Mouse (Mus musculus): ENCODE data around the gene Hcn3. TPM values are rescaled to one million over a fixed set of nuclear protein-coding genes. Genes with fewer than 3 reads are reported as not detected.

Hcn3 gene
- polyA plus RNA-seq, 1 experiment = 15.9 TPM

GRCm38 (mm10) chr3:89148567-89148966 lies 11.4 kb downstream of the Hcn3 start:
- Histone ChIP-seq H3K4me3 (ENCODE audit: control insufficient read depth, insufficient read depth, low read length) (no peak overlapping the region), H3K27ac (ENCODE audit: control insufficient read depth, insufficient read depth, low read length) (no peak overlapping the region), H3K4me1 (replicated peaks; ENCODE audit: control insufficient read depth, insufficient read depth, low read length) (no peaks in the 10 kb centered on the region), H3K27me3 (ENCODE audit: control insufficient read depth, insufficient read depth, low read length) (no peaks in the 10 kb centered on the region), H3K36me3 (ENCODE audit: control insufficient read depth, insufficient read depth, low read length) (no peaks in the 10 kb centered on the region)
- WGBS = 95% methylated on average over 14 of the region's 14 CpGs
- TF ChIP-seq CTCF (IDR thresholded peaks at IDR 0.05; ENCODE audit: borderline replicate concordance, control insufficient read depth, extremely low read depth, insufficient read depth, low read length, poor library complexity) (no peak), POLR2A (IDR thresholded peaks at IDR 0.05; ENCODE audit: control insufficient read depth, extremely low read depth, insufficient read depth, low read length, poor library complexity) (no peak)
- no peak for DNase-seq

GRCm38 (mm10) chr3:89147979-89148311 lies 12.1 kb downstream of the Hcn3 start:
- TF ChIP-seq CTCF (IDR thresholded peaks at IDR 0.05; ENCODE audit: borderline replicate concordance, control insufficient read depth, extremely low read depth, insufficient read depth, low read length, poor library complexity) (no peak), POLR2A (IDR thresholded peaks at IDR 0.05; ENCODE audit: control insufficient read depth, extremely low read depth, insufficient read depth, low read length, poor library complexity) (no peak)
- no peaks in the 10 kb centered on the region for H3K27me3 ChIP-seq (ENCODE audit: control insufficient read depth, insufficient read depth, low read length)
- 29% methylated on average over 15 of the region's 15 CpGs for WGBS

GRCm38 (mm10) chr3:89147101-89147978 lies 12.7 kb downstream of the Hcn3 start:
- TF ChIP-seq CTCF (IDR thresholded peaks at IDR 0.05; ENCODE audit: borderline replicate concordance, control insufficient read depth, extremely low read depth, insufficient read depth, low read length, poor library complexity) (no peak), POLR2A (IDR thresholded peaks at IDR 0.05; ENCODE audit: control insufficient read depth, extremely low read depth, insufficient read depth, low read length, poor library complexity) (no peak)
- H3K36me3 ChIP-seq (ENCODE audit: control insufficient read depth, insufficient read depth, low read length) = no peaks in the 10 kb centered on the region
- DNase-seq = no peak
- WGBS = 45% methylated on average over 26 of the region's 26 CpGs
- no peaks in the 10 kb centered on the region for H3K4me1 ChIP-seq (replicated peaks; ENCODE audit: control insufficient read depth, insufficient read depth, low read length)
- H3K27me3 ChIP-seq (ENCODE audit: control insufficient read depth, insufficient read depth, low read length) = no peaks in the 10 kb centered on the region
- no peak overlapping the region for H3K27ac ChIP-seq (ENCODE audit: control insufficient read depth, insufficient read depth, low read length)
- H3K4me3 ChIP-seq (ENCODE audit: control insufficient read depth, insufficient read depth, low read length) = no peak overlapping the region

More at GRCm38 (mm10) chr3:89147979-89148311, 12.1 kb downstream of the Hcn3 start:
- no peak overlapping the region for H3K4me3 ChIP-seq (ENCODE audit: control insufficient read depth, insufficient read depth, low read length)
- no peak for DNase-seq
- no peak overlapping the region for H3K27ac ChIP-seq (ENCODE audit: control insufficient read depth, insufficient read depth, low read length)
- no peaks in the 10 kb centered on the region for H3K4me1 ChIP-seq (replicated peaks; ENCODE audit: control insufficient read depth, insufficient read depth, low read length)
- no peaks in the 10 kb centered on the region for H3K36me3 ChIP-seq (ENCODE audit: control insufficient read depth, insufficient read depth, low read length)

GRCm38 (mm10) chr3:89145566-89145965 lies 14.4 kb downstream of the Hcn3 start:
- H3K4me3 ChIP-seq (ENCODE audit: control insufficient read depth, insufficient read depth, low read length) = no peak overlapping the region
- H3K27ac ChIP-seq (ENCODE audit: control insufficient read depth, insufficient read depth, low read length) = no peak overlapping the region
- DNase-seq = no peak
- TF ChIP-seq CTCF (IDR thresholded peaks at IDR 0.05; ENCODE audit: borderline replicate concordance, control insufficient read depth, extremely low read depth, insufficient read depth, low read length, poor library complexity) = no peak
- TF ChIP-seq POLR2A (IDR thresholded peaks at IDR 0.05; ENCODE audit: control insufficient read depth, extremely low read depth, insufficient read depth, low read length, poor library complexity) = no peak
- no peaks in the 10 kb centered on the region for H3K36me3 ChIP-seq (ENCODE audit: control insufficient read depth, insufficient read depth, low read length)
- H3K4me1 ChIP-seq (replicated peaks; ENCODE audit: control insufficient read depth, insufficient read depth, low read length) = no peaks in the 10 kb centered on the region
- no peaks in the 10 kb centered on the region for H3K27me3 ChIP-seq (ENCODE audit: control insufficient read depth, insufficient read depth, low read length)
- 75% methylated on average over 8 of the region's 8 CpGs for WGBS

GRCm38 (mm10) chr3:89144821-89145220 lies 15.2 kb downstream of the Hcn3 start:
- H3K27me3 ChIP-seq (ENCODE audit: control insufficient read depth, insufficient read depth, low read length) = no peaks in the 10 kb centered on the region
- H3K27ac ChIP-seq (ENCODE audit: control insufficient read depth, insufficient read depth, low read length) = no peak overlapping the region
- no peaks in the 10 kb centered on the region for H3K36me3 ChIP-seq (ENCODE audit: control insufficient read depth, insufficient read depth, low read length)
- TF ChIP-seq CTCF (IDR thresholded peaks at IDR 0.05; ENCODE audit: borderline replicate concordance, control insufficient read depth, extremely low read depth, insufficient read depth, low read length, poor library complexity) (no peak), POLR2A (IDR thresholded peaks at IDR 0.05; ENCODE audit: control insufficient read depth, extremely low read depth, insufficient read depth, low read length, poor library complexity) (no peak)
- no peak for DNase-seq
- H3K4me3 ChIP-seq (ENCODE audit: control insufficient read depth, insufficient read depth, low read length) = no peak overlapping the region
- 69% methylated on average over 10 of the region's 10 CpGs for WGBS
- H3K4me1 ChIP-seq (replicated peaks; ENCODE audit: control insufficient read depth, insufficient read depth, low read length) = no peaks in the 10 kb centered on the region

GRCm38 (mm10) chr3:89136365-89136764 lies 23.6 kb downstream of the Hcn3 start:
- H3K4me1 ChIP-seq (replicated peaks; ENCODE audit: control insufficient read depth, insufficient read depth, low read length) = 0 out of 2 replicates have a peak, but pooled peaks cover 5% of the 10 kb centered on the region
- peak; percentile 74; the same call in 1 of the 2 replicates for TF ChIP-seq CTCF (IDR thresholded peaks at IDR 0.05; ENCODE audit: borderline replicate concordance, control insufficient read depth, extremely low read depth, insufficient read depth, low read length, poor library complexity)
- no peak for TF ChIP-seq POLR2A (IDR thresholded peaks at IDR 0.05; ENCODE audit: control insufficient read depth, extremely low read depth, insufficient read depth, low read length, poor library complexity)
- H3K36me3 ChIP-seq (ENCODE audit: control insufficient read depth, insufficient read depth, low read length) = no peaks in the 10 kb centered on the region
- DNase-seq = peak; percentile 58
- no peak overlapping the region for H3K4me3 ChIP-seq (ENCODE audit: control insufficient read depth, insufficient read depth, low read length)
- H3K27me3 ChIP-seq (ENCODE audit: control insufficient read depth, insufficient read depth, low read length) = no peaks in the 10 kb centered on the region; the same call in 1 of the 2 replicates
- 50% methylated on average over 9 of the region's 9 CpGs for WGBS
- H3K27ac ChIP-seq (ENCODE audit: control insufficient read depth, insufficient read depth, low read length) = no peak overlapping the region
